Mouse (Mus musculus): ENCODE measurements around the gene Zswim9.

GRCm38 (mm10) chr7:13271704-13272103 lies 6.8 kb downstream of the Zswim9 start:
- no peak for TF ChIP-seq CTCF (IDR thresholded peaks at IDR 0.05; ENCODE audit: insufficient read depth, low read depth, low read length)
- no peak for TF ChIP-seq POLR2A (IDR thresholded peaks at IDR 0.05; ENCODE audit: insufficient read depth, low read depth, low read length)

Data from olfactory bulb, adult 2 months (tissue).